Mouse (Mus musculus) CH12.LX (cell line): ENCODE data around the gene Ppp1cc. TPM values are rescaled to one million over a fixed set of nuclear protein-coding genes. Genes with fewer than 3 reads are reported as not detected.

Source experiments
- DNase-seq: peaks from one replicate; pipeline ENCODE4 v3.0.0-alpha.2; 2013; ENCODE audit errors: extremely low read depth
- H3K27ac ChIP-seq: 2 replicates; pipeline ENCODE4 v1.5.1; 2012; ENCODE audit warnings: low read depth, mild to moderate bottlenecking, control low read depth, moderate library complexity; ENCODE audit not compliant: insufficient read depth
- H3K27me3 ChIP-seq: replicated peaks from 2 replicates; pipeline ENCODE3; 2012; ENCODE audit warnings: inconsistent platforms
- H3K36me3 ChIP-seq, 2 experiments: replicated peaks in 1 of 2; 2 replicates each; pipeline versions ENCODE3 to v1.6.1; 2012; ENCODE audit warnings: inconsistent platforms in 1 of 2, low read length in 1 of 2, mild to moderate bottlenecking in 1 of 2, mixed read lengths in 1 of 2, moderate library complexity in 1 of 2; ENCODE audit not compliant: control insufficient read depth in 1 of 2, insufficient read depth in 1 of 2
- H3K4me1 ChIP-seq, 2 experiments: 2 replicates each; pipeline ENCODE4 v1.6.1; 2012; ENCODE audit warnings: inconsistent platforms in 1 of 2, moderate library complexity in 1 of 2; ENCODE audit not compliant: insufficient read depth in 2 of 2, control insufficient read depth in 1 of 2
- H3K4me2 ChIP-seq: 2 replicates; pipeline ENCODE4 v1.6.1; 2012; ENCODE audit warnings: low read depth, mild to moderate bottlenecking, control low read depth; ENCODE audit not compliant: poor library complexity, insufficient read depth, severe bottlenecking
- H3K4me3 ChIP-seq, 3 experiments: fragments of 150-350 bp in 1 of 3; sonication (generic) in 1 of 3; replicated peaks in 1 of 3; 2 replicates each; pipeline versions ENCODE3 to v1.5.1; 2011 to 2012; ENCODE audit warnings: low read depth in 2 of 3, low read length in 2 of 3, mild to moderate bottlenecking in 2 of 3, moderate library complexity in 2 of 3, control low read depth in 1 of 3, improper control_type of control experiment in 1 of 3, inconsistent platforms in 1 of 3, mixed read lengths in 1 of 3; ENCODE audit not compliant: poor library complexity in 1 of 3
- H3K79me2 ChIP-seq: replicated peaks from 2 replicates; pipeline ENCODE4 v1.6.1; 2012; ENCODE audit warnings: mild to moderate bottlenecking, moderate library complexity; ENCODE audit not compliant: control insufficient read depth, poor library complexity, insufficient read depth, severe bottlenecking; ENCODE audit errors: extremely low read depth
- H3K9ac ChIP-seq: 2 replicates; pipeline ENCODE4 v1.6.1; 2012; ENCODE audit warnings: low read depth, mild to moderate bottlenecking, control low read depth, moderate library complexity; ENCODE audit not compliant: insufficient read depth
- H3K9me3 ChIP-seq: replicated peaks from 2 replicates; pipeline ENCODE3; 2012; ENCODE audit warnings: low read length, inconsistent platforms, mixed read lengths
- CHD2 ChIP-seq: IDR thresholded peaks from 2 replicates; pipeline ENCODE4 v1.6.1; 2011; ENCODE audit warnings: low read length, improper control_type of control experiment
- EP300 ChIP-seq: IDR thresholded peaks from 2 replicates; pipeline ENCODE4 v1.6.1; 2011; ENCODE audit warnings: low read length, improper control_type of control experiment
- HCFC1 ChIP-seq: IDR thresholded peaks from 2 replicates; pipeline ENCODE4 v1.6.1; 2012; ENCODE audit warnings: low read depth, mild to moderate bottlenecking, inconsistent platforms, low read length, improper control_type of control experiment
- JUN ChIP-seq: IDR thresholded peaks from 2 replicates; pipeline ENCODE4 v1.6.1; 2011; ENCODE audit warnings: low read depth, mild to moderate bottlenecking, low read length, improper control_type of control experiment, moderate library complexity; ENCODE audit not compliant: insufficient read depth
- MAFK ChIP-seq: IDR thresholded peaks from 2 replicates; pipeline ENCODE4 v1.6.1; 2011; ENCODE audit warnings: low read length, improper control_type of control experiment; ENCODE audit not compliant: insufficient replicate concordance
- MYC ChIP-seq: IDR thresholded peaks from 2 replicates; pipeline ENCODE4 v1.6.1; 2011; ENCODE audit warnings: low read depth, mild to moderate bottlenecking, improper control_type of control experiment, low read length
- PAX5 ChIP-seq: IDR thresholded peaks from 2 replicates; pipeline ENCODE4 v1.6.1; 2012; ENCODE audit warnings: low read length, inconsistent platforms, mixed read lengths
- POLR2A ChIP-seq: IDR thresholded peaks from 2 replicates; pipeline ENCODE4 v1.6.1; 2011; ENCODE audit warnings: low read depth, mild to moderate bottlenecking, improper control_type of control experiment, low read length
- RCOR1 ChIP-seq: conservative IDR thresholded peaks from 2 replicates; pipeline ENCODE4 v1.6.1; 2012; ENCODE audit warnings: low read depth, mild to moderate bottlenecking, inconsistent platforms, low read length, improper control_type of control experiment
- SIN3A ChIP-seq: IDR thresholded peaks from 2 replicates; pipeline ENCODE4 v1.6.1; 2012; ENCODE audit warnings: low read length, improper control_type of control experiment, inconsistent platforms
- ZKSCAN1 ChIP-seq: IDR thresholded peaks from 2 replicates; pipeline ENCODE4 v1.6.1; 2012; ENCODE audit warnings: low read depth, inconsistent platforms, low read length, improper control_type of control experiment, borderline replicate concordance
- ZMIZ1 ChIP-seq: IDR thresholded peaks from 2 replicates; pipeline ENCODE4 v1.6.1; 2012; ENCODE audit warnings: low read depth, mild to moderate bottlenecking, inconsistent platforms, low read length, improper control_type of control experiment
- dilution Hi-C: fragments of 300-500 bp; cut with MboI; formaldehyde crosslinking; loops from 2 replicates; pipeline ENCODE4 v1.14.3; 2020; ENCODE audit warnings: low sequenced_read_pairs; ENCODE audit not compliant: extremely low pct_unique_long_range_greater_than_20kb, extremely low pct_ligation_motif_present
- in situ Hi-C: fragments of 300-500 bp; cut with MboI; formaldehyde crosslinking; loops from 3 replicates; pipeline ENCODE4 v1.14.3; 2019; ENCODE audit warnings: low sequenced_read_pairs, low pct_ligation_motif_present, low pct_unique_long_range_greater_than_20kb, mixed read lengths
- polyA plus RNA-seq: library from polyadenylated mRNA; unstranded; fragments of >175 nt; gene quantifications from 2 replicates; pipeline ENCODE4 v1.2.1, GENCODE M21; 2012; ENCODE audit warnings: low read depth; ENCODE audit not compliant: insufficient read length
- total RNA-seq, 2 experiments: library from RNA; depleted of rRNA; stranded (reverse); fragments of 300-350 nt in 1 of 2; fragments of >200 nt in 1 of 2; gene quantifications; 2 replicates each; pipeline ENCODE4 v1.2.3; 2012 to 2014

The Ppp1cc gene
- total and polyA plus RNA-seq, 3 experiments = 191 to 406 (median 358) TPM

DNA sequence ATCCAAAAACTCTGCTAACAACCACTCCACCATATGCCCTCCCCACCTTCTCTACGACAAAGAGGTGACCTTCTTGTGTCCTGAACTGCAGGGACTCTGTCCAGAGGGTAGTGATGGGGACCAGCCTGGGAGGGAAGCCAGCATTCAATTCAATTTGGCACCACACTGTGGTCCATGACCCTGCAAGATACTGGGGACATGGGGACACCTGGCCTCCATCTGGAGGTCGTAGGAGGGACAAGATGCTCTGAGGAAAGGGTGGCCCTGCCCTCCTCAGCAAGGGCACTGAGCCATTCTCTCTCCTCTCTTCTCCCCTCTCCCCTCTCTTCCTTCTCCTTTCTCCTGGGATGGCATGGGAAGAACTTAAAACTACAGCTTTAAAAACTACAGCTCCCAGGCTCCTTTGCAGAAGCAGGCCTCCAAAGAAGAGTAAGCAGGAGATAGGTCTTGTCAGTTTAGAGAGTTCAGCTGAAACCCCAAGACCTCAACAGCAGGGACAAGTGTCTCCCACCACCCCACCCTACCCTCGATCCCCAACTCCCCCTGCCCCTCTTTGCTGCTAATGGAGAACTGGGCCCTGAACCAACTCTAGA is 22.7 kb upstream of the Ppp1cc start:
- Histone ChIP-seq H3K9me3 (no peaks in the 10 kb centered on the region), H3K4me1 (peaks cover 5 to 11% of the 10 kb centered on the region in 2 experiments), H3K27me3 (no peaks in the 10 kb centered on the region), H3K4me3 (no peak overlapping the region), H3K36me3 (no peaks in the 10 kb centered on the region), H3K79me2 (no peaks in the 10 kb centered on the region)
- no peak for DNase-seq
- TF ChIP-seq HCFC1 (peak; percentile 45), SIN3A (no peak)
- TF ChIP-seq, all 38 proteins: peak for 1
- H3K4me2 ChIP-seq = no peak overlapping the region
- in situ Hi-C loops = loop anchor here (25.0 kb wide), 2 partner anchors 127 to 502 kb away; partner anchors contain the start of genes P2rx7 and Tctn1
- H3K9ac ChIP-seq = no peak overlapping the region
- dilution Hi-C loops = no loop called here
- no peak overlapping the region for H3K27ac ChIP-seq

DNA sequence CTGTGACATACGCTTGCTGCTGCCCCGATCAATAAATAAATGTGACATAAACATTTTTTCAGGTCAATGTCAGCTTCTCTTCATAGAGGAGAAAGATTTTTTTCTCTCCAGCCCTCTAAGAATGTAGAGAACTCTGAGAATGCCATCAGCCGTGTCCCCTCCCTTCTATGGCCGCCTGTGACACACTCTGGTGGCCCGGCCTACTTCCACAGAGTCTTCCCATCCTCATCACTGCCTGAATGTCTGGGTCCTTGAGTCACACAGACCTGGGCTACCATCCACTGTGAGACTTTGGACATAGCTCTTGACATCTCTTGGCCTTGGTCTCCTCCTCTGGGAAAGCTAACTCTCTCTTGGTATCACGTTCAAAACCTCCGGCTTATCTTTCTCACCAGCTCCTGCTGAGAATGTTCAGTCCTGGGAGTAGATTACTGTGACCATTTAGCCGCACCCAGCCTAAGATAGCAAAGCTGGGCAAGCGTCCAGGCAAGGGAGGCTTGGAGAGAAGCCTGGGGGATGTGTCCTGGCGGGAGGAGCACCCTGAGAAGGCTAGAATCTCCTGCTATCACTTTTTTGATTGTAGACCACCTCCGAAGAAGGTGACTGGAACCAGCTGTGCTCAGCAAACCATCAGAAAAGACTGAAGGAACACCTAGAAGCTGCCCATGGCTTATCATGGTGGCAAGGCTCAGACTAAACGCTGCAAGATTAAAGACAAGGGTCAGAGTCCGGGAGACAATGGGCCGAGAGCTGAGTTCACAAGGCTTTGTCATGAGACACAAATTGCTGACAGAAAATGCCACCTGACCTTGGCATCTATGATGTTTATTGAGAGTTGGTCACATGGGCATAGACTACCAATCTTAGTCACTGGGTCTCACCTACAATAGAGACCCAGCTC is 21.3 kb upstream of the Ppp1cc start:
- Histone ChIP-seq H3K36me3 (peaks cover 0 to 2% of the 10 kb centered on the region in 2 experiments), H3K4me2 (no peak overlapping the region), H3K4me3 (no peak overlapping the region), H3K79me2 (no peaks in the 10 kb centered on the region), H3K9me3 (no peaks in the 10 kb centered on the region)
- dilution Hi-C loops = no loop called here
- no peak for DNase-seq
- in situ Hi-C loops = loop anchor here (25.0 kb wide), 2 partner anchors 126 to 501 kb away; partner anchors contain the start of genes P2rx7 and Tctn1
- no peak for TF ChIP-seq RCOR1
- TF ChIP-seq JUN = no peak
- TF ChIP-seq POLR2A = no peak
- no peak for TF ChIP-seq MAFK
- TF ChIP-seq MYC = no peak
- no peak for TF ChIP-seq CHD2
- TF ChIP-seq EP300 = no peak
- no peak for TF ChIP-seq ZMIZ1
- no peak for TF ChIP-seq ZKSCAN1
- TF ChIP-seq PAX5 = no peak
- TF ChIP-seq, all 38 proteins: peak for 0
- Histone ChIP-seq H3K27ac (no peak overlapping the region), H3K27me3 (no peaks in the 10 kb centered on the region), H3K9ac (no peak overlapping the region), H3K4me1 (peaks cover 0 to 4% of the 10 kb centered on the region in 2 experiments; a peak in 2 of 4 replicates)
